Mouse (Mus musculus): ENCODE measurements around the gene Zfand4.
"Not testable (repeated sequence)": the region's sequence is repeated elsewhere in the genome, so short reads cannot be mapped to it uniquely, and the experiment has no call there.

The Zfand4 gene

GRCm38 (mm10) chr6:116264018-116264651 is at the start of gene Zfand4:
Gene Zfand4, plus strand, starts transcription at chr6:116264222.
- peak; percentile 87 for DNase-seq

DNA sequence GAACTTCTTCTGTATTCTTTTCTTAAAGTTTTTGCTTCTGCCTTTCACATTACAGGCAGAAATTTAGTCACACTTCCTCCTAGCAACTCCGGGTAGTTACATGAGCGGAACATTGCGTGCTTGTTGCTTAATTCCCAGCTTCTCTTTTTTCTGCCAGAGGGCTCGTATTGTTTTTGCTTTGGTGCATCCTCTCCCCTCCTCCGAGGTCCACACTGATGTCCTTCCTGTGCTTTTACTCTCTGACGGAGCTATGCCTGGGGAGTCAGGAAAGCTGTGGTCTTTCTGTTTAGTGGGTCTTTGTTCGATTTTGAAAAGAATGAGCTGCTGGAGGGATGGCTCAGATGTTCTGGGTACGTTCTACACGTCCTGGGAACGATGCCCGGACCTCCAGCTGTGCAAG is 36.3 kb upstream of the Zfand4 start:
- no peak for DNase-seq

DNA sequence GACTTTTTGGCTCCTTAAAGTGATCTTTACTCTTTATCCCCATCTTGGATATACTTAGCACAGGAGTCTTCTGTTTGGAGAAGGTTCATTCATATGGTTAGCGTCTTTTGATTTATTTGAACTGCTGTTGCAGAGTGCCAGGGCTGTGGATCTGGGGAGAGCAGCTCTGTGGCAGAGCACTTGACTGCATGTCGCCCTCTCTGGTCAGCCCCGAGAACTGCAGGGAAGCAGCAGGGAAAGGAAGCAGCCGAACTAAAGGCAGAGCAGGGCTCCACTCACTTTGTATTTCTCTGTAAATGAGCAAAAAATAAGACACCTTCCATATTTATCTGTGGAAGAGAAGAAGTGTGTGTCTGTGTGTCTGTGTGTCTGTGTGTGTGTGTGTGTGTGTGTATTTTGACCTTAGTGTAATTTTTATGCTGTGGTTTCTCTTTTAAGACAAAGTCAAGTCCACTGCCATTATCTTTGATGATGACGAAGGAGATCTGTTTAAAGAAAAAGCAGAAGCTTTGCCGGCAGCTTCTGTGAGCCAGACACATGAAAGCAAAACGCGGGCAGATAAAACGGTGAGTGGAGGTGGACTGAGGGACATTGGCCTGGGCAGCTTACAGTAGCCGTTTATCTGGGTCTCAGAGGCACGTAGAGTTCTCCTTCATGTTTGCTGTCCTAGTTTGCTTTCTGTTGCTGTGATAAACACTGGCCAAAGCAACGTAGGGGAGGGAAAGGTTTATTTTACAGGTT is 35.1 kb upstream of the Zfand4 start:
- peak; percentile 44 for DNase-seq

GRCm38 (mm10) chr6:116234821-116235220 is 29.2 kb upstream of the Zfand4 start:
- DNase-seq: not testable (repeated sequence)

- DNase-seq: no peak
Observed at GRCm38 (mm10) chr6:116235336-116235735, 28.7 kb upstream of the Zfand4 start.

DNA sequence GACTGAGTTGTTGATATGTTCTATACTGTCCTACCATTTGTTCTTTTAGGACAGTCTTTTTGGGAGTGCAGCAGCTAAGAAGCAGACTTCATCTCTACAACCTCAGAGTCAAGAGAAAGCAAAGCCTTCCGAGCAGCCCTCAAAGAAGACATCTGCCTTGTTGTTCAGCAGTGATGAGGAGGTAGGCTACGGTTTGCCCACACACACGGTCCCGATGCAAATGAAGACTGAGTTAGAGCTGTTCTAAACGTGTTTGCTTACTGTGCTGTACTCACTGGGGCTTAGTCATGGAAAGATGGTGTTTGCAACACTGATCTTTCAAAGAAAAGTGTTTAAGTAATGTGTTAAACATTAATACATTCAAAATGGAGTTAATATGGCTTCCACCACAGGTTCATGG is 25.9 kb upstream of the Zfand4 start:
- DNase-seq: no peak

- DNase-seq: no peak
Observed at GRCm38 (mm10) chr6:116240371-116240770, 23.7 kb upstream of the Zfand4 start.

DNA sequence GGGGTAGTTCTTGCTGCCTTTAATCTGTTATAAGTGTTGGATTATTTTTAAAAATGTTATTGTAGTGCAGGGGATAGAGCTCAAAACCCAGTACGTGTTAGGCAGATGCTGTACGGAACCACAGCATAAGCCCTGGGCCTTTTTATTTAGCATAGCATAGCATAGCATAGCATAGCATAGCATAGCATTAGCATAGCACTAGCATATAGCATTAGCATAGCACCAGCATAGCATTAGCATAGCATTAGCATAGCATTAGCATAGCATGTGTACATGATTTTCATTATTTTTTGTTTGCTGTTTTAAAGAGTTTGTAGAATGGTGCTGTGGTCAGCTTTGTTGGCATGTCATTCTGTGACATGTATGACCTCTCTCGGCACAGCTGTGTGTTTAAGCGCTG is 4.4 kb upstream of the Zfand4 start:
- DNase-seq: no peak

DNA sequence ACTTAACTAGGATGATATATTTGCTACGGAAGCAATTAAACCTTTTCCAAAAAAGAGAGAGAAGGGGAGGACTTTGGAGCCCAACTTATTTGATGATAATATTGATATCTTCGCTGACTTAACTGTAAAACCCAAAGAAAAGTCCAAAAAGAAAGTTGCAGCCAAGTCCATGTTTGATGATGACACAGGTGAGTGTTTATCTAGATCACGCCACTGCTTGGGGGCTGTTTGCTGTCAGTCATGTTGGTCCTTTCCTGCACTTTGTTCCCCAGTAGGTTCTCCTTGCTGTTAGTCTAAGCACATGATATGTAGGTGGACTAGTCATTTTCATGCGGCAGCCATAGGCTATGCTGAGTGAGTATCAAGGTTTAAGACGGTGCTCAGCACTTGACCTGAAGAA is 3.5 kb upstream of the Zfand4 start:
- DNase-seq: no peak

- DNase-seq: no peak
Observed at GRCm38 (mm10) chr6:116262824-116263223, 1.2 kb upstream of the Zfand4 start.

DNA sequence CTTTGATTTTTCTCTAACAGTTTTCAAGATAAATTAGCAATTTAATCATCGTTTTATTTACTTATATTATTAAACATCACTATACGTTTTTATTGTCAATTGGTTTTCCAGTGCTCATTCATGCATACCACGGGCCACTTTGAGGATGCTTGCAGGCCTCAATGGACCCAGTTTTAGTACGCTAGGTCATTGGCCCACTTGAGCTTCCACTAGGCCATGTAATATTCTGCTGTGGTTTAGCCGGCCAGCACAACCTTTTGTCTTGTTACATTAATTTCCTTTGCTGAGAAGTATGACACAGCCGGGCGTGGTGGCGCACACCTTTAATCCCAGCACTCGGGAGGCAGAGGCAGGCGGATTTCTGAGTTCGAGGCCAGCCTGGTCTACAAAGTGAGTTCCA is 814 bp downstream of the Zfand4 start:
- no peak for DNase-seq

GRCm38 (mm10) chr6:116265603-116266002 is 1.6 kb downstream of the Zfand4 start:
- no peak for DNase-seq

- no peak for DNase-seq
Observed at GRCm38 (mm10) chr6:116266273-116267109, 2.5 kb downstream of the Zfand4 start.

GRCm38 (mm10) chr6:116267110-116267423 is 3.0 kb downstream of the Zfand4 start:
- DNase-seq: no peak

DNA sequence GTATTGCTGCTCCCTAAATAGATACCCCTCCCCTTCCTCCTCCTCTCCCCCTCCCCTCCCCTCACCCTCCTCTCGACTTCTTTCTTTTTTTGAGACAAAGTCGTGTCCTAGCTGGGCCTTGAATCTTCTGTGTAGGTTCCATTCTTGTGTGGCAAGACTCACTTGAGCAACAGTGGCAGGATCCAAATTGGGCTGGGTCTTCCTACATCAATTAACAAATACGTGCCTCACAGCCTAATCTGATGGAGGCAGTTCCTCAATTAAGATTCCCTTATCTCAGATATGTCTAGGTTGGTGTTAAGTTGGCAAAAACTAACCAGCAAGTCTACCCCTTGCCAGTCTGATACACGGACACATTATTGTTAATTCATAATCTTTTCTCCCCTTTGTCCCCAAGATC is 11.7 kb downstream of the Zfand4 start:
- DNase-seq: no peak

GRCm38 (mm10) chr6:116278679-116279317 is 14.8 kb downstream of the Zfand4 start:
- DNase-seq: no peak

DNA sequence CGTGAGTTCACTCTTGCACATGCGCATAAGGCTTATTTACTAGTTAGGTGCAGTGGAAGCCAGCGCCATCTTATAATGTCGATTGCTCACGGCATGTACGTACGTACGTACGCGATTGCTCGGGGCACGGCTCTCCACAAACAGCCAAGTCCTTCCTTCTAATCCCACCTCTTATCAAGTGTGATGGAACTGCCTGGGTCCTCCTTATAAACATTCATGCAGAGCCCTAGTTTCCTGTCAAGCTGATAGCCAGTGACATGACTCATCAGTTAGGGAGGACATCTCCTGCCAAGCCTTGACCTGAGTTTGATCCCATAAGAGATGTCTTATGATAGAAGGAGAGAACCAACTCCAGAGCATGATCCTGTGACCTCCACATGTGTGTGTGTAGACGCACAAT is 17.0 kb downstream of the Zfand4 start:
- no peak for DNase-seq

DNA sequence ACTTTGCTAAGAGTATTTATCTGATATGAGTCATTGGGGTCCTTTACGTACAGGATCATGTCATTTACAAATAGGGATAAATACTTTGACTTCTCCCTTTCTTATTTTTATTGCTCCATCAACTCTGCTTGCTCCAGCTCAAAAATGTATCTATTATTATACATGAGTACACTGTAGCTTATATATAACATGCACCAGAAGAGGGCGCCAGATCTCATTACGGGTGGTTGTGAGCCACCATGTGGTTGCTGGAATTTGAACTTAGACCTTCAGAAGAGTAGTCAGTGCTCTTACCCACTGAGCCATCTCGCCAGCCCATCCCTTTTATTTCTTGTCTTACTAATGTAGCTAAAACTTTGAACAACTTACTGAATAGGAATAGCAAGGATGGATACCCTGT is 18.5 kb downstream of the Zfand4 start:
- DNase-seq: no peak

- DNase-seq: no peak
Observed at GRCm38 (mm10) chr6:116283280-116283679, 19.3 kb downstream of the Zfand4 start.

GRCm38 (mm10) chr6:116286321-116286720 is 22.3 kb downstream of the Zfand4 start:
- DNase-seq: no peak

- DNase-seq: no peak
Observed at GRCm38 (mm10) chr6:116286870-116287575, 23.0 kb downstream of the Zfand4 start.

- DNase-seq: no peak
Observed at GRCm38 (mm10) chr6:116311411-116311810, 47.4 kb downstream of the Zfand4 start.

DNA sequence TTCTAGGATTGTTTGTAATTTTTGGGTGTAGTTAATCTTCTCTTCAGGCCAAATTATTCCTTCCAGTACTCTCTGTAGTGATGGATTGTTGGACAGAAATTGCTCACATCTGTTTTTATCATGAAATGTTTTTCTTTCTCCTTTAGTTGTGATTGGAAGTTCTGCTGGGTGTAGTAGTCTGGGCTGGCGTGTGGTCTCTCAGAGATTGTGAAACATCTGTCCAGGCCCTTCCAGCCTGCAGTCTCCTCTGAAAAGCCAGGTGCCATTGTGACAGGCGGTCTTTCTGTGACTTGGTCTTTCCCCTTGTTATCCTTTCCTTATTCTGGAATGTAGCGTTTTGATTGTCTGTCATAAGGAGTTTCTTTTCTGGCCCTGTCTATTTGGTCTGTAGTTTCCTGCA is 55.2 kb downstream of the Zfand4 start:
- no peak for DNase-seq

All from cerebellum, adult 11-12 months (tissue).